In genomic region chr14:49186270-49186669, GRCm38 (mm10) we compare ENCODE assay signal across 24 mouse cellular contexts. TPM values are rescaled to one million over a fixed set of nuclear protein-coding genes. Genes with fewer than 3 reads are reported as not detected.
A peak's percentile ranks its signal among the peaks of the same experiment; 100 is the strongest.
DNase-seq lines count a peak whose midpoint lies in the region; ATAC-seq and TF ChIP-seq lines count a peak whose summit lies in the region.
"Had no signal": no experiment of that assay in that cellular context is flagged by ENCODE, and none has a peak within 500 bp of the region (broad histone marks: within the 10 kb centered on the region; RNA-seq: fewer than 3 reads in every experiment).

No protein-coding gene starts in this region.

- H3K79me2 ChIP-seq in CH12.LX (replicated peaks; ENCODE audit: control insufficient read depth, extremely low read depth, insufficient read depth, poor library complexity, severe bottlenecking) = no peaks in the 10 kb centered on the region

- no peaks in the 10 kb centered on the region for H3K27me3 ChIP-seq in CH12.LX (replicated peaks)
- H3K27me3 ChIP-seq: Patski had no signal

- in situ Hi-C loops in CH12.LX (cut with MboI; ENCODE audit: low pct_ligation_motif_present, low pct_unique_long_range_greater_than_20kb, low sequenced_read_pairs) = no loop called here

- DNase-seq in A20 (ENCODE audit: low read depth, low spot score) (peak; percentile 15), CH12.LX (ENCODE audit: extremely low read depth) (peak; percentile 62)
- DNase-seq in cerebellum, postnatal 4 days (ENCODE audit: low spot score in 2 of 2) = no peak
- DNase-seq: adrenal gland, adult 2 months; adrenal gland, adult 8-10 months; adrenal gland, postnatal 10 days; adrenal gland, postnatal 14 days; adrenal gland, postnatal 25 days; adrenal gland, postnatal 36 days; B cell, adult 2 months; cerebellum, adult 11 months; cerebellum, adult 11-12 months; cerebellum, adult 18-20 months; cerebellum, adult 2 months; cerebellum, adult 8-10 months had no signal

- no peak for TF ChIP-seq CTCF in CH12.LX (conservative IDR thresholded peaks at IDR 0.05 in 1 of 2, IDR thresholded peaks at IDR 0.05 in 1 of 2; ENCODE audit: low read depth in 2 of 2, low read length in 2 of 2)

- H3K9me3 ChIP-seq in CH12.LX (replicated peaks; ENCODE audit: low read length) = no peaks in the 10 kb centered on the region
- H3K9me3 ChIP-seq: G1E had no signal

- no peak overlapping the region for H3K27ac ChIP-seq in CH12.LX (ENCODE audit: insufficient read depth, low read depth)

- no peak for TF ChIP-seq RAD21 in CH12.LX (IDR thresholded peaks at IDR 0.05; ENCODE audit: low read depth, low read length)

- dilution Hi-C loops in CH12.LX (cut with MboI; ENCODE audit: extremely low pct_ligation_motif_present, extremely low pct_unique_long_range_greater_than_20kb, low sequenced_read_pairs) = no loop called here

- no peak for ATAC-seq in frontal cortex, adult (ENCODE audit: low TSS enrichment)
- ATAC-seq: activated CD4-positive, CD25-positive, alpha-beta regulatory T cell, adult 4 months; CD4-positive, CD25-positive, alpha-beta regulatory T cell, adult 4 months; Patski had no signal

- TF ChIP-seq EP300 in CH12.LX (IDR thresholded peaks at IDR 0.05; ENCODE audit: low read length) = peak; percentile 77

- TF ChIP-seq POLR2A in CH12.LX (IDR thresholded peaks at IDR 0.05; ENCODE audit: low read depth, low read length) = no peak

- H3K4me3 ChIP-seq in CH12.LX (replicated peaks in 1 of 3; ENCODE audit: low read depth in 2 of 3, low read length in 2 of 3, poor library complexity in 1 of 3) = no peak overlapping the region

- H3K4me1 ChIP-seq in CH12.LX (ENCODE audit: control insufficient read depth in 1 of 2, insufficient read depth in 2 of 2) = peaks cover 7 to 22% of the 10 kb centered on the region in 2 experiments; a peak in 3 of 4 replicates

- H3K36me3 ChIP-seq in CH12.LX (replicated peaks in 1 of 2; ENCODE audit: control insufficient read depth in 1 of 2, insufficient read depth in 1 of 2, low read length in 1 of 2) = peaks cover 11 to 62% of the 10 kb centered on the region in 2 experiments

- no peak overlapping the region for H3K9ac ChIP-seq in CH12.LX (ENCODE audit: insufficient read depth, low read depth)

- no peak overlapping the region; the same call in 1 of the 2 replicates for H3K4me2 ChIP-seq in CH12.LX (ENCODE audit: insufficient read depth, low read depth, poor library complexity, severe bottlenecking)

TF ChIP-seq in CH12.LX, 34 proteins besides CTCF, POLR2A, EP300 and RAD21:
- TF ChIP-seq MEF2A (IDR thresholded peaks at IDR 0.05; ENCODE audit: borderline replicate concordance, low read depth, low read length) = peak; percentile 29; the same call in 1 of the 2 replicates
- TF ChIP-seq ETS1 (conservative IDR thresholded peaks at IDR 0.05; ENCODE audit: low read depth, low read length) = peak; percentile 69; the same call in 1 of the 2 replicates
- 0 out of 2 replicates have a peak, but pooled peaks have one; percentile 15 for TF ChIP-seq MAX (IDR thresholded peaks at IDR 0.05; ENCODE audit: low read length)
- peak; percentile 33; the same call in 1 of the 2 replicates for TF ChIP-seq MYC (IDR thresholded peaks at IDR 0.05; ENCODE audit: low read depth, low read length)
- TF ChIP-seq ZNF384 (IDR thresholded peaks at IDR 0.05; ENCODE audit: low read depth, low read length) = no peak
- TF ChIP-seq TBP (conservative IDR thresholded peaks at IDR 0.05; ENCODE audit: low read depth, low read length) = no peak
- TF ChIP-seq IRF4 (IDR thresholded peaks at IDR 0.05; ENCODE audit: low read depth, low read length) = peak; percentile 77
- TF ChIP-seq UBTF (IDR thresholded peaks at IDR 0.05; ENCODE audit: low read depth, low read length) = no peak
- 0 out of 2 replicates have a peak, but pooled peaks have one; percentile 26 for TF ChIP-seq MAFK (IDR thresholded peaks at IDR 0.05; ENCODE audit: insufficient replicate concordance, low read length)
- peak; percentile 63 for TF ChIP-seq JUND (conservative IDR thresholded peaks at IDR 0.05; ENCODE audit: low read depth, low read length)
- peak; percentile 57 for TF ChIP-seq BHLHE40 (IDR thresholded peaks at IDR 0.05; ENCODE audit: low read depth, low read length)
- no peak for TF ChIP-seq USF1 (IDR thresholded peaks at IDR 0.05; ENCODE audit: low read depth, low read length)
- no peak for TF ChIP-seq NELFE (IDR thresholded peaks at IDR 0.05; ENCODE audit: low read depth, low read length)
- TF ChIP-seq CHD1 (IDR thresholded peaks at IDR 0.05; ENCODE audit: low read depth, low read length) = no peak
- peak; percentile 41; the same call in 1 of the 2 replicates for TF ChIP-seq JUN (IDR thresholded peaks at IDR 0.05; ENCODE audit: insufficient read depth, low read depth, low read length)

RNA-seq across cellular contexts. Expression of gene Naa30, which starts 14.2 kb away (rescaled TPM):
- total RNA-seq in CH12.LX (2012; rRNA removed) = 13.5 and 15.2 TPM in 2 replicates
- total RNA-seq in CH12.LX (2014; rRNA removed) = 26.5 and 31.4 TPM in 2 replicates
- polyA plus RNA-seq in CH12.LX (2012; ENCODE audit: insufficient read length, low read depth) = 23.5 and 25.6 TPM in 2 replicates

RNA-seq across cellular contexts. Expression of gene ccdc198, which starts 59.0 kb away (rescaled TPM):
- total RNA-seq in CH12.LX (2012; rRNA removed) (not detected in 2 replicates), CH12.LX (2014; rRNA removed) (not detected in 2 replicates)
- polyA plus RNA-seq in CH12.LX (2012; ENCODE audit: insufficient read length, low read depth) = not detected in 2 replicates
- total RNA-seq: adrenal gland, adult 18-20 months; adrenal gland, adult 2 months; adrenal gland, adult 8-10 months; adrenal gland, postnatal 14 days; adrenal gland, postnatal 25 days; adrenal gland, postnatal 36 days; ES-E14; MEL had no signal
- polyA plus RNA-seq: activated CD4-positive, CD25-positive, alpha-beta regulatory T cell, adult 4 months; adrenal gland, adult 2 months; C2C12; cerebellum, adult 2 months; G1E had no signal

Comparison
In these comparisons a context has a peak if more than half of its experiments do, and no peak if none do; other contexts are left out.
1. DNase-seq: peak in A20 (single experiment) and CH12.LX (single experiment); none in cerebellum, postnatal 4 days (0 of 2).